Mouse (Mus musculus) lung, adult 18-20 months (tissue): ENCODE data around the gene Arhgap28.

Experiments used
- DNase-seq, 2 experiments: peaks; one replicate each; pipeline ENCODE4 v3.0.0; 2022; ENCODE audit warnings: mixed read lengths in 2 of 2

The Arhgap28 gene

GRCm38 (mm10) chr17:67989716-67990115 lies 14.2 kb downstream of the Arhgap28 start:
- no peak for DNase-seq

GRCm38 (mm10) chr17:67988920-67989621 lies 14.8 kb downstream of the Arhgap28 start:
- peak; percentile 69 to 81 for DNase-seq

GRCm38 (mm10) chr17:67985532-67985931 lies 18.4 kb downstream of the Arhgap28 start:
- DNase-seq: no peak

GRCm38 (mm10) chr17:67980573-67980972 lies 23.3 kb downstream of the Arhgap28 start:
- no peak for DNase-seq

GRCm38 (mm10) chr17:67979248-67979647 lies 24.7 kb downstream of the Arhgap28 start:
- DNase-seq: no peak

GRCm38 (mm10) chr17:67978786-67979185 lies 25.1 kb downstream of the Arhgap28 start:
- DNase-seq: peak; percentile 55 to 66

GRCm38 (mm10) chr17:67976465-67976864 lies 27.5 kb downstream of the Arhgap28 start:
- no peak for DNase-seq

- DNase-seq: peak in 1 of 2 experiments; percentile 43
Measured at GRCm38 (mm10) chr17:67976027-67976426, 27.9 kb downstream of the Arhgap28 start.

GRCm38 (mm10) chr17:67974679-67975078 lies 29.2 kb downstream of the Arhgap28 start:
- DNase-seq: no peak

GRCm38 (mm10) chr17:67966853-67967540 lies 36.9 kb downstream of the Arhgap28 start:
- no peak for DNase-seq

GRCm38 (mm10) chr17:67962858-67963257 lies 41.1 kb downstream of the Arhgap28 start:
- DNase-seq: no peak

GRCm38 (mm10) chr17:67962020-67962419 lies 41.9 kb downstream of the Arhgap28 start:
- no peak for DNase-seq

GRCm38 (mm10) chr17:67958909-67959308 lies 45.0 kb downstream of the Arhgap28 start:
- DNase-seq: no peak

GRCm38 (mm10) chr17:67957603-67958002 lies 46.3 kb downstream of the Arhgap28 start:
- DNase-seq: no peak

GRCm38 (mm10) chr17:67955876-67956690 lies 47.8 kb downstream of the Arhgap28 start:
- DNase-seq: no peak

- DNase-seq: no peak
Measured at GRCm38 (mm10) chr17:67954961-67955360, 49.0 kb downstream of the Arhgap28 start.

GRCm38 (mm10) chr17:67950523-67951213 lies 53.3 kb downstream of the Arhgap28 start:
- no peak for DNase-seq

- no peak for DNase-seq
Measured at GRCm38 (mm10) chr17:67948601-67949000, 55.3 kb downstream of the Arhgap28 start.

GRCm38 (mm10) chr17:67945453-67945852 lies 58.5 kb downstream of the Arhgap28 start:
- no peak for DNase-seq

GRCm38 (mm10) chr17:67944256-67944655 lies 59.7 kb downstream of the Arhgap28 start:
- no peak for DNase-seq

- DNase-seq: no peak
Measured at GRCm38 (mm10) chr17:67941026-67941425, 62.9 kb downstream of the Arhgap28 start.

- DNase-seq: no peak
Measured at GRCm38 (mm10) chr17:67937050-67937449, 66.9 kb downstream of the Arhgap28 start.

GRCm38 (mm10) chr17:67935556-67935955 lies 68.4 kb downstream of the Arhgap28 start:
- no peak for DNase-seq
